Mouse (Mus musculus): ENCODE measurements around the gene Tmem242.

DNA sequence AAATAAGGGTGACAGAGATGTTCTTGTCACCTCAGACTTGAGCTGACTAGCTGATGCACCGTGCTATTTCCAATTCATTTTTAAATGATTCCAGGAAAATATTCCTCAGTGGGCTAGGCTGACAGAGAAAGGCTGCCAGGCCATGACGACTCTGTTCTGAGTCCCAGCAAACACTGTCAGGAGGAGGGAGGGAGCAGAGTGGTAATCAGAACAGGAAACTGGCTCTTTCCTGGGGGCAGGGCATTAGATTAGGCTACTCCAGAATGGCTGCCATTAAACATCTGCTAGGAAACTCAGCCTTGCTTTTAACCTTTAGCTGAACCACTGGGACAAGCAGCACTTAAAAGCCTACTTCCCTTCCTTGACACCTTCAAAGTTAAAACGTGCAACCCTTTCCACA is 14.9 kb downstream of the Tmem242 start:
- TF ChIP-seq CTCF (IDR thresholded peaks at IDR 0.05; ENCODE audit: control insufficient read depth, insufficient read depth, insufficient replicate concordance, low read depth, low read length) (no peak), POLR2A (IDR thresholded peaks at IDR 0.05; ENCODE audit: control insufficient read depth, low read depth, low read length) (no peak)
